Mouse (Mus musculus): ENCODE measurements around the gene Akr1e1. TPM values are rescaled to one million over a fixed set of nuclear protein-coding genes. Genes with fewer than 3 reads are reported as not detected.

Gene Akr1e1
- polyA plus RNA-seq, 2 experiments = 33.3 to 34.3 TPM

- ATAC-seq (ENCODE audit: low FRiP score, low read depth) (no peak), DNase-seq (ENCODE audit: low spot score) (no peak)
- 72% methylated on average over 2 of the region's 2 CpGs for WGBS
These were observed 43.0 kb downstream of the Akr1e1 start for GRCm38 (mm10) chr13:4565996-4566395.

GRCm38 (mm10) chr13:4560500-4560899, 48.5 kb downstream of the Akr1e1 start:
- ATAC-seq (ENCODE audit: low FRiP score, low read depth) = no peak
- H3K4me1 ChIP-seq (ENCODE audit: control insufficient read depth, insufficient read depth, low read length) = no peaks in the 10 kb centered on the region
- no peak for DNase-seq (ENCODE audit: low spot score)
- H3K4me2 ChIP-seq (replicated peaks; ENCODE audit: low read depth, low read length, severe bottlenecking) = no peak overlapping the region
- H3K4me3 ChIP-seq (replicated peaks; ENCODE audit: low read length) = no peak overlapping the region
- TF ChIP-seq POLR2A (IDR thresholded peaks at IDR 0.05; ENCODE audit: borderline replicate concordance, extremely low read depth, insufficient read depth, insufficient read length) = no peak
- no peak overlapping the region for H3K27ac ChIP-seq (replicated peaks; ENCODE audit: low read depth, low read length)
- H3K36me3 ChIP-seq (ENCODE audit: control insufficient read depth, insufficient read depth, low read length) = no peaks in the 10 kb centered on the region
- H3K9me3 ChIP-seq (ENCODE audit: control insufficient read depth, low read length) = no peaks in the 10 kb centered on the region
- H3K9ac ChIP-seq (ENCODE audit: low read depth, low read length, severe bottlenecking) = no peak overlapping the region
- no peaks in the 10 kb centered on the region for H3K27me3 ChIP-seq (ENCODE audit: control insufficient read depth, insufficient read depth, low read length)

More at GRCm38 (mm10) chr13:4565996-4566395, 43.0 kb downstream of the Akr1e1 start:
- no peaks in the 10 kb centered on the region for H3K9me3 ChIP-seq (ENCODE audit: control insufficient read depth, low read length)
- no peak overlapping the region for H3K9ac ChIP-seq (ENCODE audit: low read depth, low read length, severe bottlenecking)
- H3K4me2 ChIP-seq (replicated peaks; ENCODE audit: low read depth, low read length, severe bottlenecking) = no peak overlapping the region
- no peak overlapping the region for H3K27ac ChIP-seq (replicated peaks; ENCODE audit: low read depth, low read length)
- H3K36me3 ChIP-seq (ENCODE audit: control insufficient read depth, insufficient read depth, low read length) = no peaks in the 10 kb centered on the region
- H3K4me1 ChIP-seq (ENCODE audit: control insufficient read depth, insufficient read depth, low read length) = no peaks in the 10 kb centered on the region
- TF ChIP-seq POLR2A (IDR thresholded peaks at IDR 0.05; ENCODE audit: borderline replicate concordance, extremely low read depth, insufficient read depth, insufficient read length) = no peak
- no peaks in the 10 kb centered on the region for H3K27me3 ChIP-seq (ENCODE audit: control insufficient read depth, insufficient read depth, low read length)
- H3K4me3 ChIP-seq (replicated peaks; ENCODE audit: low read length) = no peak overlapping the region

GRCm38 (mm10) chr13:4559143-4559542, 49.8 kb downstream of the Akr1e1 start:
- no peaks in the 10 kb centered on the region for H3K36me3 ChIP-seq (ENCODE audit: control insufficient read depth, insufficient read depth, low read length)
- DNase-seq (ENCODE audit: low spot score) (no peak), ATAC-seq (ENCODE audit: low FRiP score, low read depth) (no peak)
- WGBS = 68% methylated on average over 1 of the region's 1 CpGs
- no peaks in the 10 kb centered on the region for H3K9me3 ChIP-seq (ENCODE audit: control insufficient read depth, low read length)
- no peak overlapping the region for H3K4me3 ChIP-seq (replicated peaks; ENCODE audit: low read length)
- no peak overlapping the region for H3K4me2 ChIP-seq (replicated peaks; ENCODE audit: low read depth, low read length, severe bottlenecking)
- no peak overlapping the region for H3K9ac ChIP-seq (ENCODE audit: low read depth, low read length, severe bottlenecking)
- no peaks in the 10 kb centered on the region for H3K4me1 ChIP-seq (ENCODE audit: control insufficient read depth, insufficient read depth, low read length)
- no peaks in the 10 kb centered on the region for H3K27me3 ChIP-seq (ENCODE audit: control insufficient read depth, insufficient read depth, low read length)
- TF ChIP-seq POLR2A (IDR thresholded peaks at IDR 0.05; ENCODE audit: borderline replicate concordance, extremely low read depth, insufficient read depth, insufficient read length) = no peak
- H3K27ac ChIP-seq (replicated peaks; ENCODE audit: low read depth, low read length) = no peak overlapping the region

Other genes with a start within 250 kb of the Akr1e1 start
- gene Akr1c6, start 174.9 kb downstream of the Akr1e1 start, polyA plus RNA-seq (2012; rRNA removed) = not detected in 2 replicates
- gene Akr1c6, start 174.9 kb downstream of the Akr1e1 start, polyA plus RNA-seq (2014; fragmentation: Nextera tagmentation; extraction: Ambion mirVana) = not detected in 2 replicates
- gene Akr1c20, start 85.8 kb downstream of the Akr1e1 start, polyA plus RNA-seq (2012; rRNA removed) = not detected in 2 replicates
- not detected in 2 replicates for gene Akr1c20, start 85.8 kb downstream of the Akr1e1 start, polyA plus RNA-seq (2014; fragmentation: Nextera tagmentation; extraction: Ambion mirVana)
- not detected in 2 replicates for gene Akr1c21, start 35.1 kb downstream of the Akr1e1 start, polyA plus RNA-seq (2012; rRNA removed)
- not detected in 2 replicates for gene Akr1c21, start 35.1 kb downstream of the Akr1e1 start, polyA plus RNA-seq (2014; fragmentation: Nextera tagmentation; extraction: Ambion mirVana)

Measured in limb, embryonic 14.5 days (tissue).